Mouse (Mus musculus) brown adipose tissue, adult 24 weeks (tissue): ENCODE data around the gene Vmn2r88. TPM values are rescaled to one million over a fixed set of nuclear protein-coding genes. Genes with fewer than 3 reads are reported as not detected.
"Not testable (repeated sequence)": the region's sequence is repeated elsewhere in the genome, so short reads cannot be mapped to it uniquely, and the experiment has no call there.

Experiments used
- H3K27ac ChIP-seq: fragments of 200-500 bp; replicated peaks from 2 replicates; pipeline ENCODE4 v1.5.1; 2012; ENCODE audit warnings: low read depth, mild to moderate bottlenecking, low read length
- H3K4me1 ChIP-seq: fragments of 200-500 bp; 2 replicates; pipeline ENCODE4 v1.6.1; 2012; ENCODE audit warnings: low read length, mixed read lengths; ENCODE audit not compliant: control insufficient read depth, insufficient read depth, insufficient read length
- H3K4me3 ChIP-seq: fragments of 200-500 bp; 2 replicates; pipeline ENCODE4 v1.5.1; 2012; ENCODE audit warnings: low read depth, mild to moderate bottlenecking, low read length, moderate library complexity; ENCODE audit not compliant: insufficient read depth
- polyA plus RNA-seq: library from polyadenylated mRNA; stranded (reverse); fragments of >200 nt; gene quantifications from 2 replicates; pipeline ENCODE4 v1.2.4, GENCODE M21; 2012; ENCODE audit not compliant: missing spikeins, insufficient read depth, insufficient read length

Vmn2r88 gene
- polyA plus RNA-seq, result not detected in 2 replicates

- Histone ChIP-seq H3K27ac (no peak within 1 kb of the TSS), H3K4me1 (no peaks in the 10 kb centered on the region), H3K4me3 (no peak within 1 kb of the TSS)
Observed at GRCm38 (mm10) chr14:51410520-51410919, at the start of gene Vmn2r88. Gene Vmn2r88 (plus strand): TSS chr14:51410820.

GRCm38 (mm10) chr14:51361456-51361855, 49.2 kb upstream of the Vmn2r88 start, which contains the start of gene Gm7247:
Gene Gm7247 (plus strand): TSS chr14:51361756.
- no peaks in the 10 kb centered on the region for H3K4me1 ChIP-seq
- H3K27ac ChIP-seq, result no peak within 1 kb of the TSS
- H3K4me3 ChIP-seq, result no peak within 1 kb of the TSS

- H3K4me3 ChIP-seq, result no peak overlapping the region
- no peak overlapping the region for H3K27ac ChIP-seq
- H3K4me1 ChIP-seq, result no peaks in the 10 kb centered on the region
Observed at GRCm38 (mm10) chr14:51382805-51383204, 27.8 kb upstream of the Vmn2r88 start.

GRCm38 (mm10) chr14:51384351-51384750, 26.3 kb upstream of the Vmn2r88 start:
- Histone ChIP-seq H3K27ac (no peak overlapping the region), H3K4me1 (no peaks in the 10 kb centered on the region), H3K4me3 (no peak overlapping the region)

GRCm38 (mm10) chr14:51385741-51386140, 24.9 kb upstream of the Vmn2r88 start:
- Histone ChIP-seq H3K4me1 (no peaks in the 10 kb centered on the region), H3K4me3 (no peak overlapping the region), H3K27ac (no peak overlapping the region)

GRCm38 (mm10) chr14:51387768-51388167, 22.9 kb upstream of the Vmn2r88 start:
- no peak overlapping the region for H3K27ac ChIP-seq
- no peak overlapping the region for H3K4me3 ChIP-seq
- H3K4me1 ChIP-seq, result no peaks in the 10 kb centered on the region

- Histone ChIP-seq H3K4me1 (no peaks in the 10 kb centered on the region), H3K27ac (no peak overlapping the region), H3K4me3 (no peak overlapping the region)
Observed at GRCm38 (mm10) chr14:51388222-51388621, 22.4 kb upstream of the Vmn2r88 start.

- no peaks in the 10 kb centered on the region for H3K4me1 ChIP-seq
- H3K4me3 ChIP-seq, result no peak overlapping the region
- H3K27ac ChIP-seq, result no peak overlapping the region
Observed at GRCm38 (mm10) chr14:51423885-51424284, 13.3 kb downstream of the Vmn2r88 start.

- H3K4me1 ChIP-seq, H3K27ac ChIP-seq: not testable (repeated sequence)
Observed at GRCm38 (mm10) chr14:51430138-51430537, 19.5 kb downstream of the Vmn2r88 start.

GRCm38 (mm10) chr14:51434546-51434945, 23.9 kb downstream of the Vmn2r88 start:
- H3K27ac ChIP-seq, result no peak overlapping the region
- H3K4me1 ChIP-seq, result no peaks in the 10 kb centered on the region
- H3K4me3 ChIP-seq, result no peak overlapping the region

More at GRCm38 (mm10) chr14:51430138-51430537, 19.5 kb downstream of the Vmn2r88 start:
- not testable (repeated sequence) for H3K4me3 ChIP-seq

- no peak overlapping the region for H3K27ac ChIP-seq
- no peak overlapping the region for H3K4me3 ChIP-seq
- no peaks in the 10 kb centered on the region for H3K4me1 ChIP-seq
Observed at GRCm38 (mm10) chr14:51435020-51435419, 24.4 kb downstream of the Vmn2r88 start.

GRCm38 (mm10) chr14:51438955-51439354, 28.3 kb downstream of the Vmn2r88 start:
- Histone ChIP-seq H3K4me3 (no peak overlapping the region), H3K27ac (no peak overlapping the region), H3K4me1 (no peaks in the 10 kb centered on the region)

- H3K27ac ChIP-seq, H3K4me1 ChIP-seq, H3K4me3 ChIP-seq: not testable (repeated sequence)
Observed at GRCm38 (mm10) chr14:51451557-51451956, 40.9 kb downstream of the Vmn2r88 start, which contains the start of gene Vmn2r89. Gene Vmn2r89 (plus strand): TSS chr14:51451857.

Other genes starting within 250 kb of the Vmn2r88 start
- not detected in 2 replicates for gene Rnase2b, start 248.6 kb upstream of the Vmn2r88 start, polyA plus RNA-seq
- gene Ang2, start 211.7 kb upstream of the Vmn2r88 start, polyA plus RNA-seq, result not detected in 2 replicates
- gene Ear14, start 207.4 kb upstream of the Vmn2r88 start, polyA plus RNA-seq, result not detected in 2 replicates
- not detected in 2 replicates for gene Rnase2a, start 154.7 kb upstream of the Vmn2r88 start, polyA plus RNA-seq
- gene Gm7247, start 49.1 kb upstream of the Vmn2r88 start, polyA plus RNA-seq, result not detected in 2 replicates
- gene Vmn2r89, start 41.0 kb downstream of the Vmn2r88 start, polyA plus RNA-seq, result not detected in 2 replicates
- gene Gm5622, start 142.0 kb downstream of the Vmn2r88 start, polyA plus RNA-seq, result not detected in 2 replicates
- not detected in 2 replicates for gene Gm17175, start 163.2 kb downstream of the Vmn2r88 start, polyA plus RNA-seq
- not detected in 2 replicates for gene Gm17174, start 181.3 kb downstream of the Vmn2r88 start, polyA plus RNA-seq
- not detected in 2 replicates for gene Gm17078, start 200.5 kb downstream of the Vmn2r88 start, polyA plus RNA-seq
- not detected in 2 replicates for gene Gm4181, start 224.8 kb downstream of the Vmn2r88 start, polyA plus RNA-seq